Mouse (Mus musculus) cerebellum, postnatal 14 days (tissue): Measurements from ENCODE around the gene Sema6d.

Experiments
- DNase-seq, 2 experiments: peaks; one replicate each; pipeline ENCODE4 v3.0.0; 2021; ENCODE audit warnings: mixed read lengths in 2 of 2

Gene Sema6d

GRCm38 (mm10) chr2:124298351-124298750 is 208.6 kb downstream of the Sema6d start:
- peak; percentile 75 to 80 for DNase-seq

GRCm38 (mm10) chr2:124298872-124299271 is 209.1 kb downstream of the Sema6d start:
- DNase-seq = peak in 1 of 2 experiments; percentile 11

GRCm38 (mm10) chr2:124308605-124309004 is 218.8 kb downstream of the Sema6d start:
- no peak for DNase-seq

GRCm38 (mm10) chr2:124309361-124310128 is 219.8 kb downstream of the Sema6d start:
- DNase-seq = no peak

GRCm38 (mm10) chr2:124322528-124323215 is 232.9 kb downstream of the Sema6d start:
- no peak for DNase-seq

- DNase-seq = no peak
Observed at GRCm38 (mm10) chr2:124324107-124324724, 234.4 kb downstream of the Sema6d start.

- no peak for DNase-seq
Observed at GRCm38 (mm10) chr2:124329473-124330130, 239.8 kb downstream of the Sema6d start.

GRCm38 (mm10) chr2:124332890-124333289 is 243.1 kb downstream of the Sema6d start:
- no peak for DNase-seq

- DNase-seq = peak in 1 of 2 experiments; percentile 9
Observed at GRCm38 (mm10) chr2:124334655-124335054, 244.9 kb downstream of the Sema6d start.

GRCm38 (mm10) chr2:124338296-124338695 is 248.5 kb downstream of the Sema6d start:
- DNase-seq = no peak

GRCm38 (mm10) chr2:124354191-124354590 is 264.4 kb downstream of the Sema6d start:
- DNase-seq = no peak

GRCm38 (mm10) chr2:124354716-124355115 is 264.9 kb downstream of the Sema6d start:
- DNase-seq = no peak

- DNase-seq = peak; percentile 19 to 34
Observed at GRCm38 (mm10) chr2:124369291-124369690, 279.5 kb downstream of the Sema6d start.

- DNase-seq = peak; percentile 67 to 74
Observed at GRCm38 (mm10) chr2:124369991-124370390, 280.2 kb downstream of the Sema6d start.

- no peak for DNase-seq
Observed at GRCm38 (mm10) chr2:124371363-124371762, 281.6 kb downstream of the Sema6d start.

- no peak for DNase-seq
Observed at GRCm38 (mm10) chr2:124385053-124385452, 295.3 kb downstream of the Sema6d start.

GRCm38 (mm10) chr2:124385722-124386121 is 296.0 kb downstream of the Sema6d start:
- DNase-seq = no peak

GRCm38 (mm10) chr2:124388269-124388668 is 298.5 kb downstream of the Sema6d start:
- no peak for DNase-seq

- DNase-seq = no peak
Observed at GRCm38 (mm10) chr2:124396733-124397132, 307.0 kb downstream of the Sema6d start.

GRCm38 (mm10) chr2:124397304-124397703 is 307.5 kb downstream of the Sema6d start:
- DNase-seq = no peak

GRCm38 (mm10) chr2:124399611-124400010 is 309.8 kb downstream of the Sema6d start:
- peak; percentile 42 to 67 for DNase-seq

GRCm38 (mm10) chr2:124401727-124402380 is 312.1 kb downstream of the Sema6d start:
- peak; percentile 9 to 23 for DNase-seq

- no peak for DNase-seq
Observed at GRCm38 (mm10) chr2:124403571-124403970, 313.8 kb downstream of the Sema6d start.
